Mouse (Mus musculus) liver, embryonic 14.5 days (tissue): ENCODE results near the gene Mecom.

Experiments
- CTCF ChIP-seq: IDR thresholded peaks from 2 replicates; pipeline ENCODE4 v1.5.1; 2016; ENCODE audit warnings: antibody characterized with exemption, low read depth, control low read depth
- EP300 ChIP-seq: IDR thresholded peaks from 2 replicates; pipeline ENCODE4 v1.6.1; 2016; ENCODE audit warnings: antibody characterized with exemption, low read depth

DNA sequence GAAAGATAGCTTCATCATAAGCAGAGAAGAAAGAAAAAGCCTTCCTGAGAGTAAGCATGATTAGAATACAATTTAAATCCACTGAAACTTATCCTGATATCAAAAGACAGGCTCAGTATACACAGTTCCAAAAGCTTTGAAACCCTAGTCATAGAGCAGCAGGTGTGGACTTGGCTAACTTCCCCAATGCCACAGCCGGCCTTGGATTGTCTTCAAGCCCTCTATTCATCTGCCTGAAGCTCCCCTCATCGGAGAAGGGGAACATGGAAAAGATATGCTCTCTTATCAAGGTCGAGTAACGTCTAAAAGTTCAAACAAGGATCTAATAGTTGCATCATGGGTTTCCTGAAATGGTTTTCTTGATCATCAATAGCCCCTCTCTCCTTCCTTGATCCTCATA, 152.9 kb downstream of the Mecom start:
- TF ChIP-seq EP300: no peak
- TF ChIP-seq CTCF: no peak
